Mouse (Mus musculus): ENCODE measurements around the gene Ccnk.

Gene Ccnk

DNA sequence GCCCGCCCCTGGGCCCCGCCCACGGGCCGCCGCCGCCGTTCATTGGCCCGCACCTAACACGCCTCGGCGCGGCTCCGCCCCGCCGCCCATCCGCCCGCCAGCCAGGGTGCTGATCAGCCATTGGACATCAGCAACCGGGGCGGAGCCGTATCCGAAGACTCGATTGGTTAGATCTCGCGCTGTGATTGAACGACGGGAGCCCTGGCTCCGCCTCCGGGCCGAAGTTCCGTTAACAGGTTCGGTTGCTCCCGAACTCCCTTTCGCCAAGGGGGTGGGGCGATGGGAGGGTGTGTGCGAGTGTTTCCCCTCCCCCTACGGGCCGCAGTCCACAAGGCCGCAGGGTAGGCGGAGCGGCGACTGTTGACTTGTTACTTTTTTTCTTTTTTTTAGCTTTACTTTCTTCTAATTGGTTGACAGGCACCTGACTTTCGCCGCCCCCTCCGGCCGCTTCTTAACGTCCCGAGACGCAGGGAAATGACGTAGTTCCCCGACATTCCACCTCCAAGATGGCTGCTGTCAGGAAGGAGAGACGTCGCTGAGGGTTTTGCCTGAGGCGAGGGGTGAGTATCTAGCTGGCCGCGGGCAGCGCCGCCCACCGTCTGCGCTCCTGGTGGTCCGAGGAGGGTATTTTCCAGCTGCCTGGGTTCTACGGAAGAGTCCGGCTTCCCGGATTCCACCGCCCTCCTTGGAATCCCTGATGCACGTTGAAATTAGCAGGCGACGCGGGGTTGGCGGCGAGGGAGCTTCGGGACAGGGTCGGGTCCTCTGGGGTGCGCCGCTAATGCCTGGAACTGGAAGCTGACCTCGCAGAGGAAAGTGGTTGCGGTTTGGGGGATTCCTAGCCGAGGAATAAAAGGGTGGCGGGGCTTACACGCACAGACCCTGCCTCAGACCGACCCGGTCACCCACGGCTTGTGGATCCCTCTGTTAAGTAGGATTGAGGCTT, at the start of gene Ccnk:
Gene Ccnk (plus strand): TSS at position 259 of the 946 bp plus-strand sequence.
- in situ Hi-C loops (cut with MboI; ENCODE audit: unreplicated experiment in 2 of 2), result loop anchor here (10.0 to 25.0 kb wide), 8 partner anchors 455 to 895 kb away; partner anchors contain the start of genes Begain (in 1 of the 2), Wars (in 1 of the 2), Wdr25 (in 1 of the 2) and Yy1 (in 1 of the 2)

DNA sequence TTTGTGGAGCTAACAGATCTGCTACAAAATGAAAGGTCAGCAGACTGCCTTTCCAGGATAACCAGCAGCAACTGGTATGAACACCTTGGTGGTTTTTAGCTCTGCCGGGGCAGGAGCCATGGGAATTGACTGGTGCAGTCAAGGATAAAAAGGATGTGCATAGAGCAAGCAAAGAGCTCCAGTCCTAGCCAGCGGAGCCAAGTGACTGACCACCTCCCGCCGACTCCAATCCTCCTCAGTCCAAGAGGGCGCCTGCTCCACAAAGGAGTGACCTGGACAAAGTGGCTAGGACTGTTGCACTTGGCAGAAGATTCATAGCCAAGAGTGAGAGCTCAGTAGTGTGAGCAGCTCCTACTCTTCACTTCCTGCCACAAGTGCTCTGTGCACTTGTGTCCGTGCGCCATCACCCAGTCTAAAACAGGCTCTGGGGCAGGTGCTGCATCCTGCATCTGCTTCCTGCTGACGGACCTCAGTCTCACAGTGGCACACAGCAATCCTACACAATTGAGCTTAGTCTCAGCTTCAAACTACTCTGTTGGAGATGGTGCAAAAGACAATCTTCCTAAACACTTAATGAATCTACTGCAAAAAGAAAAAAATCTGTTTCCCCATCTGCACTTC, 46.8 kb upstream of the Ccnk start:
- in situ Hi-C loops (cut with MboI; ENCODE audit: unreplicated experiment in 2 of 2), result no loop called here

DNA sequence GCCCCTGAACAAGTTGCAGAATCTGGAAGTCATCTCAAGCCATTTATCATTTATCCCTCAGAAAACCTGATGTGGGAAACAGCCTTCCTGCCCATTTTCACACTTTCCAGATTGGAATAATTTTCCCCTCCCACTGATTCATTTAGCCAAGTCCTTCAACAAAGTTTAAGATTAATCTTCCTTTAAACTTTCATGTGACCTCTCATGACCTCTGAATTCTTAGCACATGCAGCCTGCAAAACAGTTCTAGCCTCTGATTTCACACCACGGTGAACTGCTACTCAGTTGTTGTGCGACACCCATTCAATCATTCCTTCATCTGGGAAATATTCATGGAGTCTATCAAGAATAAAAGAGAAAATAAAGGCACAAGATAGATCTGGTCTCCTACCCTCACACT, 46.2 kb upstream of the Ccnk start:
- in situ Hi-C loops (cut with MboI; ENCODE audit: unreplicated experiment in 2 of 2), result no loop called here

DNA sequence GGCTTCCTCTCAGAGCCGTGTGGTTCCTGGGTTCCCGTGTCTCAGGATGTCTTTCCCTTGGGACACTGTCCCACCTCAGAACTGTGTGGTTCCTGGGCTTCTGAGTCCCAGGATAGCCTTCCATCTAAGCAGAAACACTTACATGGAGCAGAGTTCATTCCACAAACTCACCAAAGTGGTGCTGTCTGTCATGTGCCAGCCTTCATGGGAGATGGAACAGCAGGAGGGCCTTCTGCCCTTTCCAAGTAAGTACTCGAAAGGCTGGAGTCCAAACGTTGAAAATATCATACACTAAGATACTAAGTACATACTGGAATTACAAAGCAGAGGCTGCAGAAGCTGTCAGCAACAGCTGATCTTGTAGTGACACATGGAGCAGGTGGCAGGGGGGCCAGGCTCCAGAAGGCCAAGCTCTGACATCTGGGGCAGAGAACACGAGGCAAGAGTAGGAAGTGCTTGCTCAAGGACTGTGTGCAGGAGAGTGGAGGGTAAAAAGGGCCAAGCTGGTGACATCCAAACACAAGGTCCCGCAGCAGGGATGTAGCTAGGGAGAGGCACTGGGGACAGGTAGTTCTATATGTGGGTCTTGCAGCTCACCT, 43.7 kb upstream of the Ccnk start:
- in situ Hi-C loops (cut with MboI; ENCODE audit: unreplicated experiment in 2 of 2), result no loop called here

DNA sequence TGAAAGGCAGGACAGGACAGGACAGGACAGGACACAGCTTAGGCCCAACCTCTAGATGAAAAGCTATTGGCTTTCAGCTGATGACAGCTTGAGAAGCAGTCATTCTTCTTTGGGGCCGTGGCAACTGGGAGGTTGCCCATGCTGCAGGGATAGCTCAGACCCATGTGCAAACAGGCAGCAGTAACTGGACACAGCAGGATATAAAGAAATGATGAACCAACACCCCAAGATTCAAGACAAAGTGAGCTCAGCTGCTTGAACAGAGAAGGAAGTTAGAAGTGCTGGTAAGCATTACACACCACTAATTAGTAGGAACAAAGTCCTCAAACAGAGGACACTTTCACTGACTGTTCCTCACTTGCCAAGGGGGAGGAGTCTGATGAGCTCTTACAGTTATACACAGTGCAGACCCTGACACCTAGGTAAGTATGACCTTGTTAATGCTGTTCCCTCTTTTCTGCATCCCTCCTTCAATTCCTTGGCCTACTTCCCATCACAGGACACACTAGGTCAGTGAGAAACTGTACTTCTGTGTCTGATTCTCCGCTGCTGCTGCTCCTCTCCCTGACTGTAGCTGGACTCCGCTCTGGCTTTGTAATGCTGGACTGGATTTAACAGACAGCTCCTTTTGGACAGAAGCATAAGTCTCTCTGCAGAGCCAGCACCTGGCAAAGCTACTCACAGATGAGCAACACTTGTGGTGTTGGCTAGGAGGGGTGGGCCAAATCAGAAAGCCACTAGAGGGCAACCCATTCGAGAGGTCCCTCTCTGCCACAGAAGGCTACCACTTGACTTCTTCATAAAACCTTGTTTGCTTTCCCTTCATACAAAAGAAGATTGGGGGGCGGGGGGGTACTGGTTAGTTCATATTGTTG, 35.5 kb upstream of the Ccnk start:
- in situ Hi-C loops (cut with MboI; ENCODE audit: unreplicated experiment in 2 of 2), result no loop called here

DNA sequence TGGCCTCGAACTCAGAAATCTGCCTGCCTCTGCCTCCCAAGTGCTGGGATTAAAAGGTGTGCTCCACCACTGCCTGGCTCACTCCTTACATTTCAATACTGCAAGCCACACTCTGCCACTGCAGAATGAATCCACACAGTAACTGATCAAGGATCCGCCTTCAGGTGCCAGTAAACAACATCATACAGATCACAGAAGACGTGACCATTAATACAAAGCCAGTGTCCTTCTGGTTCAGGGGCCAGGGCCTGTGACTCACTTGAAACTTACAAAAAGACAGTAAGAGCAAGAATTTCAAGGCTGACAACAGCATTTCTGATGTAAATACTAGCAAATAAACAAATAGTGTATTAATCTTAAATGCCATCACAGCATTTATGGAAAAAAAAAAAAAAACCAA, 34.2 kb upstream of the Ccnk start:
- in situ Hi-C loops (cut with MboI; ENCODE audit: unreplicated experiment in 2 of 2), result no loop called here

DNA sequence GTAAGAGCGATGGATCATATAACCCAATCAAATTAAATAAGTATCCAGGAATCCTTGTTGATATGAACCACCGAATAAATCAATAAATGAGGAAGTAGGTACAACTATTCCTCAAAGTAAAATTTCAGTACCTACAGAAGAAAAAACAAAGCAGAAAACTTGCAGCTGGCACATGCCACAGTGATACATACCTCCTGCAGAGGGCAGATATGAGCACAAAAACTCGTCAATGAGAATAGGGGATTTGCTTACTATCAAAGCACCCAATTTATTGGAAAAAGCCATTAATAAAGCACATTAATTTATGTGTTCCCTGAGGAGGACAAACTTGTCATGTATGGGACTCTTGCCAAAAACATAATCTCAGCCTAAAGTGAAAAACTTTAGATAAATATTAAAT, 29.6 kb upstream of the Ccnk start:
- in situ Hi-C loops (cut with MboI; ENCODE audit: unreplicated experiment in 2 of 2), result no loop called here

DNA sequence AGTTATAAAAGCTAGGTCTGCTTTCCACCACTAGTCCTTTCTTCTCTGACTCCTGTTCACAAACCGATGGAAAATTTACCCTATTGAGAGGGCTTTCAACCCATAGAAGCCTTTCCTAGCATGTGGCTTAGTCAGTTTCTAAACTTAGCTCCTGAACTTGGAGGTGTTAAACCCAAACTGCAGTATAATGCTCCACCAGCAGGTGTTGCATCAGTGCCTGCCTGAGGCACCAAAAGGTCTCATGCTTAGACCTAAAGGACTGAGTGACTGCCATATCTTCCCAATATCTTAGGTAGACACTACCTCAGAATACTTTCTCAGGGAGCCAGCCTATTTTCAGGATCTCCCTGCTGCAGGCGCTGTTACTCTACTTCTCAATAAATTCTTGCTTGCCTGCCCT, 26.6 kb upstream of the Ccnk start:
- in situ Hi-C loops (cut with MboI; ENCODE audit: unreplicated experiment in 2 of 2), result no loop called here

DNA sequence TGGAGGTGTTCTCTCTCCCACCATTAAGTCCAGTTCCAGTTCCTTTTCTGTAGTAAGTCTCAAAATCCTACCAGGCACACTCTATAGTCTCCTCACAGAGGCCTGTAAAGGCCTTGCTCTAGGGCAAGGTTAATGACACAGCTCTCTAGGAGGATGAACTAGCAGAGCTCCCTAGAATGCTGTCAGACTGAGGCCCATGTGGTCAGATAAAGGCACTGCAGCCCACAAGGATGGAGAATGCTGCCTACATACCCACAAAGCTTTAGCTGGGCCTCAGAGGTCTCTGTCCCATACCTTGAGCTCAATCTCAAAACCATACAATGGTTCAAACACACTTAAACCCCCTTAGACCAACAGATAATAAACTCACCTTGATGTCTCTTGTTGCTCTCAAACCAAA, 19.5 kb upstream of the Ccnk start:
- in situ Hi-C loops (cut with MboI; ENCODE audit: unreplicated experiment in 2 of 2), result no loop called here

DNA sequence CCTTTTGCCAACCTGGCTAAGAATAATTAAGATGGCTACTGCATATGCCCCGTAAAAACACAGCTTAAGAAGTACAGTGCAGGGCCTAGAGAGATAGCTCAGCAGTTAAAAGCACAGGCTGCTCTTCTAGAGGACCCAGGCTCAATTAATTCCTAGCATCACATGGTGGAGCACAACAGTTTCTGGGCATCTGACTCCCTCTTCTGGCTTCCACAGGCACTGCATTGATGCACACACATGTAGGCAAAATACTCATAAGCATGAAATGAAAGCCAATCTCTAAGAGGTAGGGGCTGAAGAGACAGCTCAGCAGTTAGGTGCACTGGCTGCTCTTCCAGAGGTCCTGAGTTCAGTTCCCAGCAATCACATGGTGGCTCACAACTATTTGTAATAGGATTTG, 17.3 kb upstream of the Ccnk start:
- in situ Hi-C loops (cut with MboI; ENCODE audit: unreplicated experiment in 2 of 2), result no loop called here

DNA sequence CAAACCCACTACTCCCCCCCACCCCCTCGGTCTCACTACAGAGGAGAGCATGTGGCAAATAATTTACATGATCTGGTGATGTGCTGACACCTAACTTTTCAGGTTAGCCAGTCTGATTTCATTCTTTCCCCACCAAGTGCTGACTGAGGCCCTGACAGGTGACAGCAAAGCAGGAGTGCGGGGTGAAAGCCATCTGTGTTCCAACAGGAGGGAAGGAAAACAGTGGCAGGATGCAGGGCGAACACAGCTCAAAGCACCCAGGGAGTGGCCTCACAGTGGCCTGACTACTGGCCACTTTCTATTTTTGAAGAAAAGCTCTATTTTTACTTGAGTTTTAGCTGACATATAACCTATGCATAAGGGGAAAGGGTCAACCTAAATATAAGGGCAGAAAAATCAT, 15.7 kb upstream of the Ccnk start:
- in situ Hi-C loops (cut with MboI; ENCODE audit: unreplicated experiment in 2 of 2), result no loop called here

DNA sequence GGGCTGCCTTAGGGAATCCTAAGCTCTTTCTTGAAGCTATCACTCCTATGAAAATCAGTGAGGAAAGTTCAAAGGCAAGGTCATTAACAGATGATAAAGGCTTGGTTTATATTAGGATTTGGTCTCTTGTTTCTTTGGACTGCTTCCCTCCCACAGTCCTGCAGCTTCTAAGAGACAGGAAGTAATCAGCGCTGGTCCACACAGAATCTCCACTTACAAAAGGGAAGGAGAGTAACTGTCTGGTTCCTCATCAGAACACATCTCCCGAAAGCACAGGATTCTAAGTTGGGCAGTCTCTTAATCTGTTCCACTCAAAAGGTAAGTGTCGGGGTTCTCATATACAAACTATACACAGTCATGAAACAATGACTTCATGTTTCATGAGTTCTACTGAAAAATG, 10.5 kb upstream of the Ccnk start:
- in situ Hi-C loops (cut with MboI; ENCODE audit: unreplicated experiment in 2 of 2), result no loop called here

DNA sequence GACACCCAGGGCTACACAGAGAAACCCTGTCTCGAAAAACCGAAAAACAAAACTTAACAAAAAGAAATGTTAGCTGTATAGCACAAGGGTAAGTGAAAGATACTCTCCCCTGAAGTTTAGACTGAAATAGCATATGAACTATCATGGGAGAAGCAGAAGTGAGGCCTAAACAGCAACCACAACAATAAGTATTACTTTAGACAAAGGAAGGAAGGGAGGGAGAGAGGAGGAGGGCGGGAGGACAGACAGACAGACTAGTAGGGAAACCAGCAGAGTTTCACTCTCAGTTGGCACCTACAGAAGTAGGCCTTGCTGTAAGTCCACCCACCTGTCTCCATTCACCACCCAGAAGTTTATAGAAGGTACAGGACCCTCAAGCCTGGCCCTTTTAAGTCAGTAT, 8.9 kb upstream of the Ccnk start:
- in situ Hi-C loops (cut with MboI; ENCODE audit: unreplicated experiment in 2 of 2), result loop anchor here (10.0 kb wide), 3 partner anchors 464 to 904 kb away; no protein-coding TSS in a partner anchor

DNA sequence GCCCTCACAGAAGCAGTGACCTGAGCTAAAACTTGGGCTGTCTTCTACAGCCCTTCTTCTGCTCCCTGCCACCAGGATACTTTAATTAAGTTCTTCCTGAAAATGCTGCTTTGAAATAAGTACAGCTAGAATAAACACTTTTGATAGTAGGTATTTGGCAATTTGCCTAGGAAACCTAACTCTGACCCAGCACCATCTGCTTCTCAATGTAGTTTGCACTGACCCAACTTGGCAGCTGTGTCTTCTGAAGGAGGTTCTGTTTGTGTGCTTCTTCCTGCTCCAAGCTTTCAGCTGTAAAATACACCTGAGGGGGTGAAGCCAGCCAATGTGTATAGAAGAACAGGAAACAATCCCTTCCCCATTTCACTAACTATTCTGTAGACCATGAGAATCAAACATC, 8.0 kb upstream of the Ccnk start:
- in situ Hi-C loops (cut with MboI; ENCODE audit: unreplicated experiment in 2 of 2), result loop anchor here (10.0 kb wide), 3 partner anchors 463 to 903 kb away; no protein-coding TSS in a partner anchor

DNA sequence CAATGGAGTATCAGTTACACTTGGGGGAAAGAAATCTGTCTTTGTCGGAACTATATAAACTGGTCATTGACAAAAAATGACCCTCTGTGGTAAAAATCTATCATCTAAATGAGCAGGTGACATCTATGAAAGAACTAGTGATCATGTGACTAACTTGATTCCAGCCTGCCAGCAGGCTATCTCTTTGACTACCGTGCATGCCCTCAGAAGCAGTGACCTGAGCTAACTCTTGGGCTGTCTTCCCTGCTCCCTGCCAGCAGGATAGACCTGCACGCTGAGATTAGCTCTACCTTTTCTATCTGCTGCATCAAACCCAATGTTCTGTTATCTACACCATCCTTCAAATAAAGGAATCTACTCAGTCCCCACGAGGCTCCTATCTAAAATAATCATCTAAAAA, 6.7 kb upstream of the Ccnk start:
- in situ Hi-C loops (cut with MboI; ENCODE audit: unreplicated experiment in 2 of 2), result loop anchor here (10.0 kb wide), 3 partner anchors 462 to 902 kb away; no protein-coding TSS in a partner anchor

DNA sequence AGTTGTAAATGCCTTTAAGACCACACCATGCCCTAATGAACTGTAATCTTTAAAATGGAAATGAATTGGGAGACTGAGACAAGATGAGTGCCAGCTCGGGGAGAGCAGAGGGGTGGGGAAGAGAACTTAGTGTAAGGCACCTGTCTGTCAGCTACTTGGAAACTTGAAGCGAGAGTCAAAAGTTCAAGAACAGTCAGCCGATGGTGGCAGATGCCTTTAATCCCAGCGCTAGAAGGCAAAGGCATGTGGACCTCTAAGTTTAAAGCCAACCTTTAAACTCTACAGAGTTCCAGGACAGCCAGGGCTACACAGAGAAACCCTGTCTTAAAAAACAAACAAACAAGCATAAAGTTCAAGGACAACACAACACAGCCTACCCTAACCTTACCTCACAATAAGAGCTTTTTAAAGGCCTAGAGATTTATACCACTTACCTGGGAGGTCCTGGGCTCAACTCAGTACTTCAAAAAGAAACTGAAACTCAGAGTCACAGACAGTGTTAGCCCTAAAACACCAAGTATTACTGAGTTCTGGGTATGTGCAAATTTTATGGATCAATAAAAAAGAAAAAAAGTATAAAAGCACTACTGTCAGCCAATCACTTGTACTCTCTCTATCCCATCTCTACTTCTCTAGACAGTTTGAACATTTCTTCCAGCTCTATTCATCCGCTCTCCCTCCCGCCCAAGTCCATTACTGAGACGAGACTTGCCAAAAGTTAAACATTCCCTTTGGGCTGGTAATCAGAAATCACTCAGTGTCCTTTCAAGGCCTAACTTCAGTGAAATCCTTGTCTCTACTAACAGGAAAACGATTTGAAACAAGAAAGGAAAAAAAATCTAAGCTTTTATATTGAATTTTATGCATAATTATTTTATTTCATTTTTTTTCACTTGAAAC, 4.5 kb upstream of the Ccnk start:
- in situ Hi-C loops (cut with MboI; ENCODE audit: unreplicated experiment in 2 of 2), result loop anchor here (10.0 to 25.0 kb wide), 7 partner anchors 460 to 900 kb away; partner anchors contain the start of genes Begain (in 1 of the 2), Wars (in 1 of the 2) and Wdr25 (in 1 of the 2)

DNA sequence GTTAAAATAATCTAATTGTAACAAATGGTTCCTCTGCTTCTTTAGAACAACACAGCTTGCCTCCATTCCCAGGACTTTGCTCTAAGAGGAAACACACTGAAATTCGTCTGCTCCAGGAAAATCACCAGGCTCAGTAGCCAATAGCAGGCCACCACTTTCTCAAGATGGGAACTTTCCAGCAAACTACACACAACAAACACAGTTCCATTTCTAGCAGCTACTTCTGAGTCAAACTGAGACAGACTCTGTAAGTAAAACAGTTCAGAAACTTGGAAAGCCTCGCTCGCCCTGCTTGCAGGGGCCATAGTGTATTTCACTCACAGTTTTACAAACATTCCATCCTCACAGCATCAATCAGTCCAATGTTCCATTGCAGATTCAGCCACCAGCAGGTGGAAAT, 3.0 kb upstream of the Ccnk start:
- in situ Hi-C loops (cut with MboI; ENCODE audit: unreplicated experiment in 2 of 2), result loop anchor here (10.0 to 25.0 kb wide), 7 partner anchors 458 to 898 kb away; partner anchors contain the start of genes Begain (in 1 of the 2), Wars (in 1 of the 2) and Wdr25 (in 1 of the 2)

DNA sequence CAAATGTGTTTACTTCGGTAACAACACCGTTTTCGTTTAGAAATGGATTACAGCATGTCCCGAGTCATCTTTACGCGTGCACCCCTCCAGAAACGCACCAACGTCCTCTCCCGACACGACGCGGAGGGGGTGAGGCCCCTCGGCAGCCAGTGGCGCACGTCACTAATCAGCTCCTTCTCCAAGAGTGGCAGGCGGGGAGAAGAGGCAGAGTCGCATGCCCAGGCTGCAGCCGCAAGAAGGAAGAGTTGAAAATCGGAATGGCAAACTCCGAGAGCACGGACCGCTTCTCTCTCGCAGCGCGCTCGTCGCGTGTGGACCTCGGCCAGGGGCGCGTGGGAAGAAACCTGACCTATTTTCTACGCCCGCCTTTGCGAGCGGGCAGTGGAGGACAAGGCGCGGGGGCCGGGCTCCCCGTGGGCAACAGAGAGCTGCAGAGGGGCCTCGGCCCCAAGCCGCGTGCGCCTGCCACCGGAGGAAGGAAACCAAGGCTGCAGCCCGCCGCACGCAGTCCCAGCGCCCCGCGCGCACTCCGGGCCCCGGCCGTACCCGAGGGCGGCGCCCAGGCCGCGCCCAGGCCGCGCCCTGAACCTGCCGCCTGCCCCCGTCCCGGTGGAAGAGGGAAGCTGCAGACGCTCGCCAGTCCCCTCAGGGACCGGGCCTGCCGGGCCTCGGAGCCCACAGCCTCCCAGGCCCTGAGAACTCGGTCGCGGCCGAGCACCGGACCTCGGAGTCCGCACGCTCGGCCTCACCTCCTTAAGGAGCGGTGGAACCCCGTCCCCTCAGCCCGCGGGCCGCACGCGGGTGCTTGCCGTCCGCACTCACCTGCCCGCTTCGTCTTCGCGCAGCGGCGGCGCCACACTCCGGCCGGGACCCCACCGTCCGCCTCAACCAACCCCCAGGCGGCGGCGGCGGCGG, 791 bp upstream of the Ccnk start:
- in situ Hi-C loops (cut with MboI; ENCODE audit: unreplicated experiment in 2 of 2), result loop anchor here (10.0 to 25.0 kb wide), 7 partner anchors 456 to 896 kb away; partner anchors contain the start of genes Begain (in 1 of the 2), Wars (in 1 of the 2) and Wdr25 (in 1 of the 2)
